Mouse (Mus musculus): ENCODE measurements at regions not wholly inside any gene's neighbourhood (a gene's known extent, or its start where the extent isn't known, plus 50 kb on each side); places are given as distances from the start of the nearest gene placed in this dataset.

DNA sequence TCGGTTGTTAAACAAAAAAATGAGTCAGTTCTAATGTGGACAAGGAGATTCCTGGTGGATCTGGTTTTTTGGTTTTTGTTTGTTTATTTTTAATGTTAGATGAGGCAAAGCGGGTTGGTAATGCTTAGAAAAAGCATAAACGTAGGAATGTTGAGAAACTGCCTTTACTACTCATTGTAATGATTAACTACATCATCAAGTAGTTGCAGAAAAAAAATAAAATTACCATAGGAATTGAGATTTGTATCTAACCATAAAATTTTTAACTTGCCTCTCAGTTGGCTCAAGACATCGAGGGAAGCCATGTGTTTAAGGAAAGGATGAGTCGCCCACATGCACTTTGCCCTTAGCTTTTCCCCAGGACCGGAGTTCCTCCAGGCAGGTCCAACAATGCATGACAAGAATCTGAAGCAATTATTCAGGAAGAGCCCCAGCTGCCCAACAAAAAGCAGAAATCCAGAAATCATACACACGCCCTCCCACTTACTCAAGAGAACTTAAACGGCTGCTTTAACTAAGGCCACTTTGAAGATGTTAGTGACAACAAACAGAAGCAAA, 545.5 kb downstream of the Lmo4 start:
- no peak for TF ChIP-seq EP300 (IDR thresholded peaks at IDR 0.05)
- no peak for TF ChIP-seq CTCF (IDR thresholded peaks at IDR 0.05)

Measured in lung, postnatal 0 days (tissue).